Mouse (Mus musculus) embryo, embryonic 10.5 days (tissue): Measurements from ENCODE around the gene Arhgap20.

Source experiments
- DNase-seq: peaks from one replicate; pipeline ENCODE4 v3.0.0-alpha.2; 2015; ENCODE audit warnings: low spot score

Gene Arhgap20

DNA sequence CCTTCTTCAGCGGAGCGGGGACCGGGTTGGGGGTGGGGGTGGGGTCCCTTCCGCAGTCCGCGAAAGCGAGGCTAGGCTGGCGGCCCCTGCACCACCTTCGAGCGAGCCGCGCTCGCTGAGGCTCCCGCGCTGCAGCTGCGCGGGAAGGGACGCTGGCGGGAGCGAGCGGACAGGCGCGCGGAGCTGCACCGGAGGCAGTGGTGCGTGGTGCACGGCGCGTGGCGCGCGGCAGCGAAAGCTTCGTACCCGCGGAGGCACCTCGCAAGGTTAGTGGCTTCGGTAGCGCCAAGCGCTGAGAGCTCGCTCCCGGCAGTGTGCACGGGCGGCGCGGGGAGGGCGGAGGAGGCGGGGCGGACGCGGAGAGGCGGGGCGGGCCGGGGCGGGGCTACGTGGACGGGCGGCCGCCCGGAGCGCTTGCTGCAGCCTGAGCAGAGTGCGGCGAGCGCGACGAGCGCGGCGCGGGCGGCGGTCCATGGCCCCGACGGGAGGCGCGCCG, at the start of gene Arhgap20:
TSS of gene Arhgap20 (plus strand) at position 417 of the 496 bp plus-strand sequence.
- DNase-seq: peak; percentile 78

DNA sequence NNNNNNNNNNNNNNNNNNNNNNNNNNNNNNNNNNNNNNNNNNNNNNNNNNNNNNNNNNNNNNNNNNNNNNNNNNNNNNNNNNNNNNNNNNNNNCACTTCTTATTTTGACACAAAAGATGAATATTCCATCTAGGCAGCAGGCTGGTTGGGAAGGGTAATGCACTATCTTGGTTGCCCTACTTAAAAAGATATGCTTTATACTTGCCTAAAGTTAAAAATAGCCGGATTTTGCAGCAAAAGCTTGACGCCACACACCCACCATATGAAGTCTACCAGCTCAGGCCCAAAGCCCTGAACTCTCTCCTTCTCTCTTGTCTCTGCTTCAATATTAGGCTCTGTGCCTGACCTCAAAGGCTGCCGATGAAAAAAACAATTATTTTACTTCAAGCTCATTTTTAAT, 46.3 kb upstream of the Arhgap20 start:
- no peak for DNase-seq

DNA sequence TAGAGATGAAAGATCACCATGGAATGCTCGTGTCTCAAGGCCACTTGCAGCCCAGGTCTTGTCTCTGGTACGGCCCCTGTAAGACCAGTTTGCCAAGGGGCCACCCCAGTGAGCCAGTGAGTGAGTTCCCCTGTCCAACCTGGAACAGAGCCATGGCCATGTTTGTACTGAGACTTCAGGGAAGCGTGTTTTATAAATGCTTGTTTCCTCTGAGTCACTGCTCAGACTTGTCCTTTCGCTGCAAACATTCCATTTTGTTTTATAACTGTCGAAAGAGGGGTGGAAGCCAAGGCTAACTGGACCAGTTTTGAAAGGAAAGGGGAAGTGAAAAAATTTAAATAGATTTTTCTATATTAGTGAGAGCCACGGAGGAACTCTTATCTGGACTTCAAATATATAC, 37.2 kb upstream of the Arhgap20 start:
- no peak for DNase-seq

DNA sequence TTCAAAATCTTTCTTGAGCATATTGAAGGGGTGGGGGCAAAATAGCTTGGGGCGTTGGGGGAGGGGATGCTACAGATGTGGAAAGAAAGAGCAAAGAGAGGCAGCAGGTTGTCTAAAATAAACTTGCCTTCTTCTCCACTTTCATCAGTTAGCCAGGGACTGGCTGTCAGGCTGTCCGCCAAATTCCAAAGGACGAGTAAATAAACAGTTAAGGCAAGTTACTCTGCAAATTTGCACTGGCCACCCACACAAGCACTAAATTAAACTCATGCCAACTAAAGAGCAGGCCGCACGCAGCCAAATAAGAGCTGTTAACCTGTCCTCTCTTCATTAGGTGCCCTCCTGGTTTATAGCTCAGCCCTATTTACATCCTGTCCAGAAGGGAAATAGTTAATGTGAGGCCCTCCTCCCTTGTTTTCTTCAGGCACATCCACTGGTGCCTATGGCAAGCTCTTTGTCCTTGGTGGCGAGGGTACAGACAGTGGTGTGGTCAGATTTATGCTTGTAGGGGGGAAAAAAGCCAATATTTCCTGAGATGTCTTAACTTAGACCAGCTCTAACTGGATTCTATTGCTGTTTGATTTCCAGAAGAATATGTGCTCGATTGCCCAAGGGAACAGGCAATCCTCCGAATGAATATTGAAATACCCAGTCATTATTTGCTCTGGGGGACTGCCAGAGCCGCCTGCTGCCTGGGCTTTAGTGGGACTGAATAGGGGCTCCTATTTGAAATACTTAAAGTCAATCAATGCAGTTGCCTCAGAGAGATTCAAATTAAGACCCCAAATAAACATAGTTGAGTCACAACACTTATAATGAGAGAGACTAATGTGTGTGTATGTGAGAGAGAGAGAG, 29.7 kb upstream of the Arhgap20 start:
- peak; percentile 15 for DNase-seq

- no peak for DNase-seq
Observed at GRCm38 (mm10) chr9:51736750-51737368, 28.3 kb upstream of the Arhgap20 start.

DNA sequence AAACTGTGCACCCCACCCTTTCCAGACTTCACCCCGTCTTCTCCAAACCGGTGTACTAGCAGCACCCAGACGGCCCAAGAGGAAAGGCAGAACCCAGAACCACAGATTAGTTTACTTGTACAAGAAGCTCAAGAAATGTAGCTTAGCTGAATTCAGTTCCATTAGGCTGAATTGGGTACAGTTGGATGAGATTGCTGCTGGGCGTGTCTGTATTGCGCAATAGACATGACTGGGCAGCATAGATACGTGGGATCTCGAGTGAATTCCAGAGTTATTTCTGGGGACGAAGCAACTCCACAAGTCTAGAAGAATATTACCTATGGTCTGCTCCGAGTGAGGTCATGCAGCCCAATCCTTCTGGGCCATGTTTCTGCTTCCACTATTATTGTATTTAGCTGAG, 26.8 kb upstream of the Arhgap20 start:
- DNase-seq: no peak

GRCm38 (mm10) chr9:51739826-51740225, 25.3 kb upstream of the Arhgap20 start:
- no peak for DNase-seq

GRCm38 (mm10) chr9:51750144-51750543, 15.0 kb upstream of the Arhgap20 start:
- DNase-seq: no peak

DNA sequence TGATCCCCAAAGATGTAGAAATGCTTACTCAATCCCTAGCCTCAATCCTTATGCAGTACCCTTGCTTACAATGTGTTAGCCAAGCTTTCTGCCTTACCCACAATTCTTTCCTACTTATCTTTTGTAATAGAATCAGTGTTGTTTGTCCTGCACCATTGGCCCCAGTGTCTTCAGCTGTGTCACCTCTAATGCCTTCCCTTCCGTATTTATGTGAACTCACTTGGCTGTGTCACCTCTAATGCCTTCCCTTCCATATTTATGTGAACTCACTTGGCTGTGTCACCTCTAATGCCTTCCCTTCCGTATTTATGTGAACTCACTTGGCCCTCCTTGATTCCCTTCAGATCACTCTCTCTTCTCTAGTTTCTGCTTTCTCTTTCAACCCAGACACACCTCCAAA, 4.1 kb upstream of the Arhgap20 start:
- no peak for DNase-seq

- DNase-seq: peak; percentile 61
Observed at GRCm38 (mm10) chr9:51764041-51764875, 879 bp upstream of the Arhgap20 start.

DNA sequence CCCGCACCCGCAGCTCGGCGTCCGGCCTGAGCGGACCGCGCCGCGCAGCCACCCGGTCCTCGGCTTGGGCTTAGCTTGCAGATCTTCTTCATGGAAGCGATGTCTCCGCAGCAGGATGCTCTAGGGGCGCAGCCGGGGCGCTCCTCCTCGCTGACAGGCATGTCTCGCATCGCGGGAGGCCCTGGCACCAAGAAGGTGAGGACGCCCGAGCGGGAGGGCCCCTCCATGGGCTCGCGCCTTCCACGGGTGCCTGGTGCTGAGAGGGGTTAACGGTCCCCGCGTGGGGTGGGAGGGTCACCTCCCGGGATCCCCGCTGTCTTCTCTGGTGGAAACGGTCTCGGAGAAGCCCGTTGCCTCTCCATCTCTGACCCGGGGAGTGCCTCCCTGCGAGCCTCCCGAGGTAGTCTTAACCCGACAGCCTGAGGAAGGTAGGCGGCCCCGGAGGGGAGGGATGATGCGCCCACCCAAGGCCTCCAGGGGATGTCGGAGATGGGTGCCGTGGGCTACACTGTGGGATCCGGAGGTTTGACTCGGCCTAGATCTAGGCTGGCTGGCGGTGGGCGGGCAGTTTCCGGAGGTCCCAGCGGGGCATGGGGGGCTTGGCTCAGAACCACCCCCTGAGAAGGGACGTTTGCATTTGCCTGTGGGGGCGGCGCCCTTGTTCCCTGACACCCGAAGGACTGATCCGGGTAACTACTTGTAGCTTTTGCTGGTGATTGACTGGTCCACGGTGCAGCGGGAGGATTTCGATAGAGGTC, 459 bp downstream of the Arhgap20 start:
- peak; percentile 44 for DNase-seq

DNA sequence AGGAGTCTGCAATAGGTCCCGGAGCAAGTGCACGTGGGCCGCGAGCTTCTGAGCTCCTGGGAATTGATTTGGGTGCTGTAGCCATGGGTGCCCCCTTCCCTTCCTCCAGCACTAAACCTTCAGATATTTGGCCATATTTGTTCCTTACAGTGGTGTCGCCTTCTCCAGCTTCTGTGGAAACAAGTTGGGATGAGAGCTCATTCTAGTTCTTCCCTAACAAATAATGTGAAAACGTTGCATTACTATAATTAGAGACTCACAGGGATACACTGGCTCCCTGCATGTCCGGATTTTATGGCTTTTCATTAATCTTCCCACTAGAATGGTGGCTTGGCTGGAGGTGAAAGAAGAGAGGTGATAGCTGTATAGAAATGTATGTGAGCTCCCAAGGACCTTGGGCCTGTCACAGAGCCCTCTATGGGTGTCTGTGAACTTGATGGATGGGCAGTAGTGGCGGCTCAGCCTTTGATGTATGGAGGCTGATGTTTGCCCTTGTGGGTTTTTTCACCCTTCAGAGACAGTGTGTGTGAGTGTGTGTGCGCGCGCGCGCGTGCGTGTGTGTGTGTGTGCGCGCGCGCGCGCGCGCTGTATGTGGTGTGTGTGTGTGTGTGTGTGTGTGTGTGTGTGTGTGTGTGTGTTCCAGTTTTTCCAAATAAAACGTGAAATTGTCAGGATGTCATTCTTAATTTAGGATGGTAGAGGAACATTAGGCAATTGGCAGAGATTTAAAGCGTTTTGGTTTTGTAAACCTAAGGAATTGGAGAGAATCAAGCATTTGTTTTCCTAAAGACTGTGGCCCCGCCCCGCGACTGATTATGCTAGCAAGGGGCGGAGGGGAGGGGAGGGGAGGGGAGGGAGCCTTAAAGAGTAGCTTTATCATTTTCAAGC, 1.3 kb downstream of the Arhgap20 start:
- DNase-seq: peak; percentile 80

- DNase-seq: no peak
Observed at GRCm38 (mm10) chr9:51774201-51774600, 9.1 kb downstream of the Arhgap20 start.

- DNase-seq: no peak
Observed at GRCm38 (mm10) chr9:51776459-51776858, 11.3 kb downstream of the Arhgap20 start.

DNA sequence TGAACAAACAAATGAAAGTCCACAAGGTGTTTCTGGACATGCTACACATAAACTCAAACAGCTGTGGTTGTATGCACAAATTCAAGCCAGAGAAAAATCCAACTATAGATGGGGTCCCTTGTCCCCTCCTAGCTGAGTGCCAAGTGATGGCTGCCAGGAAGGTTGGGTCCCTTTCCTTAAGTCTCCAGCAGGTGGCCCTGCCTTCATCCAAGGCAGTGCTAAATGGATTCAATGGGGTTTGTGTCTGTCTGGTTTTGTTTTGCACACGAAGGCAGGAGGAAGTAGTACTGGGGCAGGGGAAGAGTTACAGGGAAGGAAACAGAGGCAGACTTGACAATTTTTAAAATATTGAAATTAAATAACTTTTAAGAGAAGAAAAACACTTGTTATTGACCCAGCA, 12.0 kb downstream of the Arhgap20 start:
- peak; percentile 54 for DNase-seq

GRCm38 (mm10) chr9:51779232-51779631, 14.1 kb downstream of the Arhgap20 start:
- DNase-seq: no peak

DNA sequence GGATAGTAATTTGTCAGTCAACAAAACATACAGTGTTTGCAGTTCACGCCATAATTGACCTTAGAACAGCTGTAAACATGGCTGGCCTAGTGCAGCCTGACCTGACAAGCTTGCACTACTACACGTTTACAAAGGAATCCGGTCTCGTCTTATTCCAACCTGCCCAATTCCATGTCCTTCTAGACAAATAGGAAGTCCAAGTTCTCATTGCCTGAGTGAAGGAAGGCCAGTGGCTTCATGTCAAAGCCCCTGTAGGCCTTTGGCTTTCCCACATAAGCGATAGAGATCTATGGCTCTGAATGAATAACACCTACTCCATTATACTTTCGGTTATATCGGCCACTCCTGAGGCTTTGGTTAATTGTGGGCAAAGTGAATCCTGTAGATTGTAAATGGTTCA, 16.0 kb downstream of the Arhgap20 start:
- no peak for DNase-seq

- DNase-seq: peak; percentile 59
Observed at GRCm38 (mm10) chr9:51787380-51787779, 22.2 kb downstream of the Arhgap20 start.

DNA sequence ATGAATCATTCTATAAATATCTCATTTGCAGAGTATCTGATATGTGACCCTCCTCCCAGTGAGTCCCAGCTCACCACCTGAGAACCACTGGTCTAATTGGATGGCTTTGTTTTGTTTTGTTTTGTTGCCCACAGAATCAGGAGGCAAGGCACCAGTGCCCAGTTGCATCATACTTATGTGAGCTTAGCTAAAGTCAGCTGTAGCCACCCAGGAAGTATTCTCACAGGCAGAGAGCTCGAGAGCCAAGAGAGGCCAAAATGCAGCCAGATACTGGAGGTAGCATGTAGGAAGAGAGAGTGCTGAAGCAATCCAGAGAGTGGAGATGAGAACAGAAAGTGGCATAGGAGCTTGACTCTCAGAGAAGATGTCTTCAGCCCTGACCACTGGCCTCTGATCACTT, 23.3 kb downstream of the Arhgap20 start:
- no peak for DNase-seq

- DNase-seq: no peak
Observed at GRCm38 (mm10) chr9:51795206-51795605, 30.1 kb downstream of the Arhgap20 start.

GRCm38 (mm10) chr9:51798251-51798650, 33.1 kb downstream of the Arhgap20 start:
- no peak for DNase-seq
